Mouse (Mus musculus) limb, embryonic 11.5 days (tissue): Measurements from ENCODE around the gene Ccdc85c. TPM values are rescaled to one million over a fixed set of nuclear protein-coding genes. Genes with fewer than 3 reads are reported as not detected.

Experiments used
- ATAC-seq: fragments of 200-750 bp; cut with Nextera tagmentation; 2 replicates; pipeline ENCODE4 v1.8.0; 2017; ENCODE audit warnings: low read depth; ENCODE audit not compliant: insufficient number of reproducible peaks, low FRiP score, low TSS enrichment
- DNase-seq: peaks from one replicate; pipeline ENCODE4 v3.0.0-alpha.2; 2015; ENCODE audit warnings: low spot score
- H3K27ac ChIP-seq: fragments of 300-500 bp; sonication (generic); replicated peaks from 2 replicates; pipeline ENCODE4 v1.5.1; 2014; ENCODE audit warnings: low read depth, mild to moderate bottlenecking, low read length
- H3K27me3 ChIP-seq: fragments of 300-500 bp; sonication (generic); 2 replicates; pipeline ENCODE4 v1.6.1; 2014; ENCODE audit warnings: mild to moderate bottlenecking, low read length, mixed read lengths; ENCODE audit not compliant: control insufficient read depth, insufficient read depth
- H3K36me3 ChIP-seq: fragments of 300-500 bp; sonication (generic); 2 replicates; pipeline ENCODE4 v1.6.1; 2014; ENCODE audit warnings: mild to moderate bottlenecking, low read length, moderate library complexity, mixed read lengths; ENCODE audit not compliant: control insufficient read depth, insufficient read depth
- H3K4me1 ChIP-seq: fragments of 300-500 bp; sonication (generic); 2 replicates; pipeline ENCODE4 v1.6.1; 2014; ENCODE audit warnings: low read length, mixed read lengths; ENCODE audit not compliant: control insufficient read depth, insufficient read depth
- H3K4me2 ChIP-seq: fragments of 300-500 bp; sonication (generic); 2 replicates; pipeline ENCODE4 v1.6.1; 2014; ENCODE audit warnings: low read depth, mild to moderate bottlenecking, moderate library complexity; ENCODE audit not compliant: severe bottlenecking
- H3K4me3 ChIP-seq: fragments of 300-500 bp; sonication (generic); 2 replicates; pipeline ENCODE4 v1.5.1; 2014; ENCODE audit warnings: low read depth, low read length
- H3K9ac ChIP-seq: fragments of 300-500 bp; sonication (generic); 2 replicates; pipeline ENCODE4 v1.6.1; 2014; ENCODE audit warnings: mild to moderate bottlenecking, low read length
- H3K9me3 ChIP-seq: fragments of 300-500 bp; sonication (generic); 2 replicates; pipeline ENCODE4 v1.6.1; 2016; ENCODE audit warnings: low read length; ENCODE audit not compliant: control insufficient read depth
- WGBS: fragments of 180-500 bp; shearing (Covaris S2); extraction: QIAGEN DNeasy Blood & Tissue Kit; methylation state at CpG from one replicate; pipeline ENCODE4 v1.1.7; 2014; 5-methylcytosine and 5-hydroxymethylcytosine counted together
- polyA plus RNA-seq: library from polyadenylated mRNA; unstranded; fragments of >200 nt; fragmentation: Nextera tagmentation; extraction: Ambion mirVana; gene quantifications from 2 replicates; pipeline ENCODE4 v1.2.1, GENCODE M21; 2014

Gene Ccdc85c
- polyA plus RNA-seq, 1 experiment from 2014 or later: 7.3 TPM

DNA sequence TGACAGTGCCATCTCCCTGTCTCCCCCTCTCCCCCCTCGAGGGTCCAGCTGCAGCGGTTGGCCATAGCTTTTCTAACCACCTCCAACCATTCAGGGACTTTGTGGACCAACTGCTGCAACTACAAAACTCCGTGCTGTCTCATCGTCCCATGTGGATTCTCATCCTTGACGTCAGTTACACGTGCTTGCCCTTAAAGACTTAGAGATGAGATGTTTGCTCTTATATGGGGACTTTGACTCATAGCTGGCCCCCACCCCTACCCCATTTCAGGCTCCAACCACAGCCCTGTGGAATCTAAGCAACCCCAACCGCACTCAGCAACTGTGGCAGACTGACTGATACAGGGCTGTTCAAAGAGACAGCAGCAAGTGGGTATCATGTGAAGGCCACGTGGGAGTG, 29.9 kb upstream of the Ccdc85c start:
- ATAC-seq (no peak), DNase-seq (no peak)
- Histone ChIP-seq H3K9ac (no peak overlapping the region), H3K4me1 (peaks cover 4% of the 10 kb centered on the region; the same call in 1 of the 2 replicates), H3K27ac (no peak overlapping the region), H3K9me3 (no peaks in the 10 kb centered on the region), H3K36me3 (no peaks in the 10 kb centered on the region), H3K4me3 (no peak overlapping the region), H3K4me2 (0 out of 2 replicates have a peak overlapping the region, but pooled peaks have one; percentile 97), H3K27me3 (peaks cover 35% of the 10 kb centered on the region)
- 74% methylated on average over 8 of the region's 8 CpGs for WGBS

DNA sequence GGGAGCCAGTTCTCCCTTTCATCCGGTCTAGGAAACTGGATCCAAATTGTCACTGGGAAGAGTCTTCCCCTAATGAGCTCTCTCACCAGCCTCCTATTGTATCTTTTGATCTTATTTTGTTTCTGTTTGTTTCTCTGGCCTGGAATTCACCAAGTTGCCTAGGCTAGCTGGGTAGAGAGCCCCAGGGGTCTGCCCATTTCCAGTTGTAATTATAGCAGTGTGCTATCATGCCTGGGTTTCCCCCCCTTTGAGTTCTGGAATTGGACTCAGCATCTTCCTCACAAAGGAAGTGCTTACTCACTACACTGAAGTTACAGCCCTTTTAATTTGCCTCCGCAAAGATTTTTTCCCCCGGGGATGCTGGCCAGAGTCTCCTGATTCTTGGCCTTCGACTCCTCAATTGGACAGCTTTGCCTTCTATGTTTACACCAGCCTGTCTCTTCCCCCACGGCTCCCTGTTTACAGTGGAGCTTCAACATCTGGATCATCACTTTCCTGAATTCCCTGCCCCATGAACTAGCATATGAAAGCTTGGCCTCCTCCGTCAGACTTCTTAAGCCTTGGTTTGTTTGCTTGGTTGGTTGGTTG, 28.6 kb upstream of the Ccdc85c start:
- Histone ChIP-seq H3K9ac (no peak overlapping the region), H3K36me3 (no peaks in the 10 kb centered on the region), H3K4me3 (no peak overlapping the region), H3K27ac (no peak overlapping the region), H3K27me3 (peaks cover 35% of the 10 kb centered on the region), H3K4me2 (no peak overlapping the region), H3K9me3 (no peaks in the 10 kb centered on the region), H3K4me1 (peaks cover 4% of the 10 kb centered on the region; the same call in 1 of the 2 replicates)
- DNase-seq: no peak
- WGBS: 51% methylated on average over 6 of the region's 6 CpGs
- ATAC-seq: no peak

DNA sequence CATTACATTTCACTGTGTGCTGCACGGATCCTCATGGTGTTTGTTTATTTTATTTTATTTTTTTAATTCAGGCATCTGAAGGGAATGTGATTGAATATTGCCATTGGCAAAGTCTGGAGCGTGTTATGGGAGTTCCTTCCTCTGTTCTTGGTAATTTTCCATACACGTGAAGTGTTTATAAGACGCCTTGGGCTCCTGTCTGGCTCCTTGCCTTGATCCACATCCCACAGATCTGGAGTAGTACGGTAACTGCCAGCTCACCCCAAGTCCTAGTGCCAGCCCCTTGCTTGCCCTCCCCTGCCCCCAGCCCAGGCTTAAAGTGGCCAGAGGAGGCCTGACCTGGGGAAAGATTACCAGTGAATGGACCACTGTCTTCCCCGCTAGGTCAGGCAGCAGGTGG, 25.8 kb upstream of the Ccdc85c start:
- no peaks in the 10 kb centered on the region for H3K36me3 ChIP-seq
- no peak overlapping the region for H3K27ac ChIP-seq
- ATAC-seq (no peak), DNase-seq (no peak)
- H3K4me3 ChIP-seq: no peak overlapping the region
- H3K9me3 ChIP-seq: no peaks in the 10 kb centered on the region
- H3K4me1 ChIP-seq: peaks cover 4% of the 10 kb centered on the region; the same call in 1 of the 2 replicates
- 85% methylated on average over 6 of the region's 6 CpGs for WGBS
- no peak overlapping the region for H3K9ac ChIP-seq
- no peak overlapping the region for H3K4me2 ChIP-seq
- H3K27me3 ChIP-seq: peaks cover 19% of the 10 kb centered on the region

DNA sequence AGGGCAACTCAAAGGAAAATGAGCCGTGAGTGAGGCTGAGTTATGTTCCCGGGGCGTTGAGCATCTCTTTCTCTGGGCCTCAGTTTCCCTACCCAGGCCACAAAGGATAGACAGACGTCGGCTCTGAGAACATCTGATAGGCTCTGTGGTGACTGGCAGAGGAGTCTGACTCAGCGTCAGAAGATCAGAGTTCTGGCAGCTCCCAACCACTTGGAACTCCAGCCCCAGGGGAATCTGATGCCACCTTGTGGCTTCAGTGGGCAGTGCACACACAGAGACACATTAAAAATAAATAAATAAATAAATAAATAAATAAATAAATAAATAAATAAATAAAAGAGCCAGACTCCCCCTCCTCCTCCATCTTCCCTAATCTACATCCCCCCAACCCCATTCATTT, 21.8 kb upstream of the Ccdc85c start:
- no peak overlapping the region for H3K27ac ChIP-seq
- H3K36me3 ChIP-seq: no peaks in the 10 kb centered on the region
- WGBS: 82% methylated on average over 6 of the region's 6 CpGs
- H3K9ac ChIP-seq: no peak overlapping the region
- no peak overlapping the region for H3K4me3 ChIP-seq
- no peak overlapping the region for H3K4me2 ChIP-seq
- no peaks in the 10 kb centered on the region for H3K27me3 ChIP-seq
- ATAC-seq (no peak), DNase-seq (no peak)
- no peaks in the 10 kb centered on the region for H3K9me3 ChIP-seq
- H3K4me1 ChIP-seq: peaks cover 7% of the 10 kb centered on the region; the same call in 1 of the 2 replicates

DNA sequence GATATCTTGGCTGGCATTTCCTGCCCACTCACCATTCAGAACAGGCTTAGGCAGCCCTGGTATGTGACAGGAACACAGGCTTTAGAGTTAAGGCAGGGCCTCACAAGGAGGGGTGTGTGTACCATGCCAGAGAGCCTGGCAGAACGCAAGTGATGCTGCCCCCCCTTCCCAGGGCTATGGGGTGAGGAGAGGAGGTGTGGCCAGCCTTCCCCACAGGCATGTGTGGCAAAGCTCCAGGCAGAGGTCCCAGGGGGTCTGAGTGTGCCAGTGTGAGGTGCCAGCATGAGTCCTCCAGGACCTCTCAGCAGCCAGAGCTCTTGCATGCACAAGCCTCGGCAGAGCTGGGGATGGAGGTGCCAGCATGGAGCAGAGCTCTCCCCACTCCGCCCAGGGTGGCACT, 19.4 kb upstream of the Ccdc85c start:
- Histone ChIP-seq H3K27ac (no peak overlapping the region), H3K9me3 (no peaks in the 10 kb centered on the region), H3K4me1 (peaks cover 8% of the 10 kb centered on the region; the same call in 1 of the 2 replicates), H3K36me3 (no peaks in the 10 kb centered on the region), H3K4me3 (no peak overlapping the region), H3K4me2 (no peak overlapping the region), H3K27me3 (no peaks in the 10 kb centered on the region), H3K9ac (no peak overlapping the region)
- 79% methylated on average over 3 of the region's 3 CpGs for WGBS
- DNase-seq (no peak), ATAC-seq (no peak)

DNA sequence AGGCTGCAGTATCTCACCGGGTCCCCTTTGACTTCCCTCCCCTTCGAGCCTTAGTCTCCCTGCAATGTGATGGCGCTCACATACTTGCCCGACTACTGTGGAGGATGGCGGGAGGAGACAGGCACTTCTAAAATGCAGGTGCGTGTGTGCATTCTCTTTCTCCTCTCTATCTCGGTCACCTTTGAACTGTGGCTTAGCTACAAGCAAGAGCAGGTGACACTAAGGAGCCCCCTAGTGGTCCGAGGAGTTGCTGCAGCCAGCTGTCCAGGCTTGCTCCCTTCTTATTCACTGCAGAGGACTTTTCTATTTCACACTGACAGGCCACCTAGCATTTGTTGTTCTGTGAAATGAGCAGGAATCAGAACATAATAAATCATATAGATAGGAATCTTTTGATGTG, 17.7 kb upstream of the Ccdc85c start:
- ATAC-seq (no peak), DNase-seq (peak; percentile 86)
- no peaks in the 10 kb centered on the region for H3K36me3 ChIP-seq
- no peaks in the 10 kb centered on the region for H3K9me3 ChIP-seq
- H3K4me2 ChIP-seq: peak overlapping the region; percentile 29; the same call in 1 of the 2 replicates
- H3K9ac ChIP-seq: no peak overlapping the region
- WGBS: 6% methylated on average over 8 of the region's 8 CpGs
- H3K4me3 ChIP-seq: no peak overlapping the region
- H3K27me3 ChIP-seq: no peaks in the 10 kb centered on the region
- H3K27ac ChIP-seq: no peak overlapping the region
- H3K4me1 ChIP-seq: peaks cover 8% of the 10 kb centered on the region; the same call in 1 of the 2 replicates

DNA sequence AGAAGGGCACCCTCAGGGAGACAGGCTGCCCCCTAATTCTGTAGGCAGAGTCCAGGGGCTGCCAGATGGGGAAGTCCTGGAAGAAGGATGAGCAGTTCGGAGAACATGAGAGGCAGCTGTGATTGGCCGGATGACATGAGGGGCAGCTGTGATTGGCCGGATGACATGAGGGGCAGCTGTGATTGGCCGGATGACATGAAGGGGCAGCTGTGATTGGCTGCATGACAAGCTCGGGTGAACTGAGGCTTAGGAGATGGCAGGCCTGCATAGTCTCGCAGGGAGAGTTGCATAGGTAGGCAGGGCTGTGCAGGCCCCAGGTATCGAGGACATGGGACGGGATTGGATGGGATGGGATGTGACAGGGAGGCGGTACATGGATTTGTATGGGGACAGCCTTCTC, 17.2 kb upstream of the Ccdc85c start:
- WGBS: 6% methylated on average over 9 of the region's 9 CpGs
- no peak overlapping the region for H3K4me3 ChIP-seq
- H3K27ac ChIP-seq: no peak overlapping the region
- H3K4me2 ChIP-seq: peak overlapping the region; percentile 29; the same call in 1 of the 2 replicates
- H3K36me3 ChIP-seq: no peaks in the 10 kb centered on the region
- H3K4me1 ChIP-seq: peaks cover 8% of the 10 kb centered on the region; the same call in 1 of the 2 replicates
- peak; percentile 55 for DNase-seq
- peak; percentile 67; the same call in 1 of the 2 replicates for ATAC-seq
- no peaks in the 10 kb centered on the region for H3K27me3 ChIP-seq
- H3K9ac ChIP-seq: no peak overlapping the region
- H3K9me3 ChIP-seq: no peaks in the 10 kb centered on the region

DNA sequence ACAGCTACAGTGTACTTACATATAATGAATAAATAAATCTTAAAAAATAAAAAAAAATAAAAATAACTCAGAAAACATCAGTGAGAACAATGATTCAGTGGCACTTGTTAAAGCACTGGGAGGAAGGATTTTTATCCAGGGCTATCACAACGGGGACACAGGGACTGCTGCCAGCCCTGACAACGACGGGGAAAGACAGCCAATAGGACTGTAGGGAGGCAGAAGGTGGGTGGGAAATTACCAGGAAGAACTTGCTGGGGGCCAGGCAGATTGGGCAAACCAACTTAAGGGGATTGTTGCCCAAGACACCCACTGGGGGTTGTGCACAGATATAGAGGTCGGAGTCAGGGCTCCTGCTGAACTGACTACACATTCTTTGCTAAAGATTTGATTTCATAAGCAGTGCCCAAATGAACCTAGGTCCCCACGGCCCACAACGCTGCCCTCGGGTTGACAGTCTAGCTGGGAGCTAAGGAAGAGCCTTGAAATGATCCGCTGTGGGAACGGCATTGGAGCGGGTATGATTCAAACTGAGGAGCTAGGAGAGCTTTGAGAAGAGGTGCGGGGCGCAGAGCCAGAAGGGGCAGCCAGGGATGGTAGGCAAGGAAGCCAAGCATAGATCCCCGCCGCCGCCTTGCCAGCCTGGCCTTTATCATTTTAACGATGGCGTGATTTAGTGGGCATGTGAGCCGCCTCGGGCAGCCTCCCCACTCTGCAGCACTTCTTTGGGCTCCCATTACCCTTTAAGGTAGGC, 13.1 kb upstream of the Ccdc85c start:
- no peaks in the 10 kb centered on the region for H3K27me3 ChIP-seq
- no peak overlapping the region for H3K9ac ChIP-seq
- no peak overlapping the region for H3K4me3 ChIP-seq
- peaks cover 18% of the 10 kb centered on the region for H3K4me1 ChIP-seq
- no peaks in the 10 kb centered on the region for H3K36me3 ChIP-seq
- H3K4me2 ChIP-seq: no peak overlapping the region
- DNase-seq (no peak), ATAC-seq (no peak)
- H3K27ac ChIP-seq: no peak overlapping the region
- 74% methylated on average over 19 of the region's 19 CpGs for WGBS
- H3K9me3 ChIP-seq: no peaks in the 10 kb centered on the region
